10 mouse cellular contexts compared by ENCODE assay signal in genomic region chr13:68553391-68553790, GRCm38 (mm10). TPM values are rescaled to one million over a fixed set of nuclear protein-coding genes. Genes with fewer than 3 reads are reported as not detected.
DNase-seq lines count a peak whose midpoint lies in the region; ATAC-seq and TF ChIP-seq lines count a peak whose summit lies in the region.
"Not testable (repeated sequence)": the region's sequence is repeated elsewhere in the genome, so short reads cannot be mapped to it uniquely, and the experiment has no call there.
"Had no signal": no experiment of that assay in that cellular context is flagged by ENCODE, and none has a peak within 500 bp of the region (broad histone marks: within the 10 kb centered on the region; RNA-seq: fewer than 3 reads in every experiment).

No protein-coding gene starts in this region.

- not testable (repeated sequence) for H3K4me1 ChIP-seq in hindbrain, embryonic 15.5 days (replicated peaks); lung, adult 2 months (ENCODE audit: control insufficient read depth, insufficient read depth, low read length); midbrain, postnatal 0 days (ENCODE audit: insufficient read depth, low read length); testis, adult 2 months (ENCODE audit: control insufficient read depth, insufficient read depth, low read length)

- H3K27me3 ChIP-seq in hindbrain, embryonic 15.5 days; midbrain, postnatal 0 days (ENCODE audit: insufficient read depth, low read length); testis, adult 2 months (ENCODE audit: control insufficient read depth, insufficient read depth, low read length): not testable (repeated sequence)

- not testable (repeated sequence) for H3K9me3 ChIP-seq in hindbrain, embryonic 15.5 days; midbrain, postnatal 0 days (ENCODE audit: low read length)

- H3K4me3 ChIP-seq in hindbrain, embryonic 15.5 days; lung, adult 2 months (replicated peaks; ENCODE audit: extremely low read depth, low read depth, low read length); midbrain, postnatal 0 days (ENCODE audit: low read depth, low read length); testis, adult 2 months (ENCODE audit: control insufficient read depth, low read depth, low read length): not testable (repeated sequence)

- H3K27ac ChIP-seq in hindbrain, embryonic 15.5 days (replicated peaks); midbrain, postnatal 0 days (ENCODE audit: low read depth, low read length); testis, adult 2 months (ENCODE audit: control insufficient read depth, insufficient read depth, low read depth, low read length): not testable (repeated sequence)

- H3K9ac ChIP-seq in hindbrain, embryonic 15.5 days; midbrain, postnatal 0 days (replicated peaks; ENCODE audit: low read length, poor library complexity, severe bottlenecking): not testable (repeated sequence)

- 30% methylated on average over 4 of the region's 6 CpGs for WGBS in hindbrain, embryonic 15.5 days
- WGBS in lung, adult 2 months = 25% methylated on average over 6 of the region's 6 CpGs
- 22% methylated on average over 4 of the region's 6 CpGs for WGBS in midbrain, postnatal 0 days

- peak; percentile 52 for ATAC-seq in granulocyte monocyte progenitor cell, adult 5-6 weeks (replicated peaks; ENCODE audit: poor library complexity, severe bottlenecking)
- peak; percentile 79; the same call in 1 of the 2 replicates for ATAC-seq in hindbrain, embryonic 15.5 days (ENCODE audit: low FRiP score, low read depth)
- peak; percentile 81; the same call in 1 of the 2 replicates for ATAC-seq in midbrain, postnatal 0 days (ENCODE audit: low FRiP score)

- TF ChIP-seq POLR2A in lung, adult 2 months (IDR thresholded peaks at IDR 0.05; ENCODE audit: borderline replicate concordance, extremely low read depth, low read depth, low read length); testis, adult 2 months (IDR thresholded peaks at IDR 0.05; ENCODE audit: control insufficient read depth, low read depth, low read length): not testable (repeated sequence)

- H3K36me3 ChIP-seq in hindbrain, embryonic 15.5 days; midbrain, postnatal 0 days (ENCODE audit: insufficient read depth, low read length); testis, adult 2 months (ENCODE audit: control insufficient read depth, insufficient read depth, low read length): not testable (repeated sequence)

- DNase-seq in adrenal gland, postnatal 36 days = peak; percentile 15 to 18
- peak; percentile 54 for DNase-seq in embryo, embryonic 10.5 days (ENCODE audit: low spot score)
- DNase-seq in layer of hippocampus, adult 11-12 months (ENCODE audit: low spot score) = peak; percentile 16
- DNase-seq in lung, adult 2 months = not testable (repeated sequence)
- DNase-seq in midbrain, postnatal 0 days (ENCODE audit: low spot score) = peak; percentile 67

- H3K4me2 ChIP-seq in hindbrain, embryonic 15.5 days; midbrain, postnatal 0 days (ENCODE audit: low read depth, low read length, poor library complexity, severe bottlenecking): not testable (repeated sequence)

- TF ChIP-seq CTCF in lung, adult 2 months (IDR thresholded peaks at IDR 0.05; ENCODE audit: insufficient read depth, low read length) = peak; percentile 38; the same call in 1 of the 2 replicates
- peak; percentile 71 for TF ChIP-seq CTCF in midbrain, postnatal 0 days (IDR thresholded peaks at IDR 0.05)
- peak; percentile 49; the same call in 1 of the 2 replicates for TF ChIP-seq CTCF in testis, adult 2 months (IDR thresholded peaks at IDR 0.05; ENCODE audit: control insufficient read depth, insufficient read depth, insufficient replicate concordance, low read depth, low read length)

RNA-seq across cellular contexts. Expression of gene Mtrr, which starts 28.6 kb away (rescaled TPM):
- total RNA-seq in adrenal gland, postnatal 36 days (2021) = 10 to 100 TPM; 19.6 to 24.7 TPM
- 17.2 and 18.4 TPM in 2 replicates for total RNA-seq in granulocyte monocyte progenitor cell, adult 5-6 weeks (2014; fragmentation: Nextera tagmentation)
- 9.2 and 20.4 TPM in 2 replicates for total RNA-seq in granulocyte monocyte progenitor cell, adult 5-6 weeks (2017)
- polyA plus RNA-seq in hindbrain, embryonic 15.5 days (2015; fragmentation: Nextera tagmentation; extraction: Ambion mirVana) = 13.2 and 13.8 TPM in 2 replicates
- 7.8 and 9.8 TPM in 2 replicates for polyA plus RNA-seq in lung, adult 2 months (2012; rRNA removed)
- total RNA-seq in midbrain, postnatal 0 days (2014; rRNA removed) = 10.6 and 12.5 TPM in 2 replicates
- 6.8 and 8.2 TPM in 2 replicates for polyA plus RNA-seq in midbrain, postnatal 0 days (2015; fragmentation: Nextera tagmentation; extraction: Ambion mirVana)
- polyA plus RNA-seq in testis, adult 2 months (2012; rRNA removed) = 9.0 TPM in 2 replicates

RNA-seq across cellular contexts. Expression of gene Fastkd3, which starts 28.6 kb away (rescaled TPM):
- 10 to 100 TPM; 16.0 to 17.1 TPM for total RNA-seq in adrenal gland, postnatal 36 days (2021)
- total RNA-seq in granulocyte monocyte progenitor cell, adult 5-6 weeks (2014; fragmentation: Nextera tagmentation) = 40.0 and 49.0 TPM in 2 replicates
- 12.4 and 21.0 TPM in 2 replicates for total RNA-seq in granulocyte monocyte progenitor cell, adult 5-6 weeks (2017)
- polyA plus RNA-seq in hindbrain, embryonic 15.5 days (2015; fragmentation: Nextera tagmentation; extraction: Ambion mirVana) = 20.6 and 23.0 TPM in 2 replicates
- 7.7 and 8.5 TPM in 2 replicates for polyA plus RNA-seq in lung, adult 2 months (2012; rRNA removed)
- total RNA-seq in midbrain, postnatal 0 days (2014; rRNA removed) = 10.7 and 17.4 TPM in 2 replicates
- polyA plus RNA-seq in midbrain, postnatal 0 days (2015; fragmentation: Nextera tagmentation; extraction: Ambion mirVana) = 18.5 and 20.1 TPM in 2 replicates
- 14.4 and 15.8 TPM in 2 replicates for polyA plus RNA-seq in testis, adult 2 months (2012; rRNA removed)

RNA-seq across cellular contexts. Expression of gene 1700001L19Rik, which starts 43.8 kb away (rescaled TPM):
- total RNA-seq in adrenal gland, postnatal 36 days (2021) = under 1 TPM in 1 of 2 experiments, not detected in 1; 0.36 TPM
- not detected in 2 replicates for total RNA-seq in granulocyte monocyte progenitor cell, adult 5-6 weeks (2014; fragmentation: Nextera tagmentation)
- not detected in 2 replicates for total RNA-seq in granulocyte monocyte progenitor cell, adult 5-6 weeks (2017)
- 8.1 and 8.7 TPM in 2 replicates for polyA plus RNA-seq in hindbrain, embryonic 15.5 days (2015; fragmentation: Nextera tagmentation; extraction: Ambion mirVana)
- 0.94 and 1.7 TPM in 2 replicates for polyA plus RNA-seq in lung, adult 2 months (2012; rRNA removed)
- 10.5 and 16.9 TPM in 2 replicates for total RNA-seq in midbrain, postnatal 0 days (2014; rRNA removed)
- 27.6 and 29.6 TPM in 2 replicates for polyA plus RNA-seq in midbrain, postnatal 0 days (2015; fragmentation: Nextera tagmentation; extraction: Ambion mirVana)
- polyA plus RNA-seq in testis, adult 2 months (2012; rRNA removed) = 89.7 and 97.9 TPM in 2 replicates
- total RNA-seq: gastrocnemius, postnatal 14 days had no signal
- polyA plus RNA-seq: CD4-positive, CD25-positive, alpha-beta regulatory T cell, adult 4 months had no signal
